Mouse (Mus musculus) liver, embryonic 11.5 days (tissue): ENCODE measurements around the gene Mid1ip1. TPM values are rescaled to one million over a fixed set of nuclear protein-coding genes. Genes with fewer than 3 reads are reported as not detected.

Source experiments
- ATAC-seq: fragments of 200-750 bp; cut with Nextera tagmentation; replicated peaks from 2 replicates; pipeline ENCODE4 v1.8.0; 2017; ENCODE audit warnings: moderate number of reproducible peaks, mild to moderate bottlenecking, moderate TSS enrichment, moderate library complexity; ENCODE audit not compliant: low FRiP score
- DNase-seq: peaks from one replicate; pipeline ENCODE4 v3.0.0-alpha.2; 2017; ENCODE audit warnings: low spot score
- H3K27ac ChIP-seq: fragments of 300-500 bp; sonication (generic); 2 replicates; pipeline ENCODE4 v1.5.1; 2014; ENCODE audit warnings: mild to moderate bottlenecking, low read depth, low read length, control low read depth
- H3K27me3 ChIP-seq: fragments of 300-500 bp; sonication (generic); replicated peaks from 2 replicates; pipeline ENCODE4 v1.6.1; 2014; ENCODE audit warnings: low read length, mixed read lengths; ENCODE audit not compliant: control insufficient read depth, insufficient read depth
- H3K36me3 ChIP-seq: fragments of 300-500 bp; sonication (generic); 2 replicates; pipeline ENCODE4 v1.6.1; 2014; ENCODE audit warnings: mild to moderate bottlenecking, low read length, moderate library complexity, mixed read lengths; ENCODE audit not compliant: control insufficient read depth, insufficient read depth
- H3K4me1 ChIP-seq: fragments of 300-500 bp; sonication (generic); replicated peaks from 2 replicates; pipeline ENCODE4 v1.6.1; 2014; ENCODE audit warnings: low read length, mixed read lengths; ENCODE audit not compliant: control insufficient read depth, insufficient read depth
- H3K4me2 ChIP-seq: fragments of 300-500 bp; sonication (generic); 2 replicates; pipeline ENCODE4 v1.6.1; 2014; ENCODE audit warnings: mild to moderate bottlenecking, control low read depth, moderate library complexity
- H3K4me3 ChIP-seq: fragments of 300-500 bp; sonication (generic); 2 replicates; pipeline ENCODE4 v1.5.1; 2014; ENCODE audit warnings: low read depth, low read length, control low read depth
- H3K9ac ChIP-seq: fragments of 300-500 bp; sonication (generic); 2 replicates; pipeline ENCODE4 v1.6.1; 2014; ENCODE audit warnings: low read depth, low read length, control low read depth
- H3K9me3 ChIP-seq: fragments of 300-500 bp; sonication (generic); 2 replicates; pipeline ENCODE4 v1.6.1; 2016; ENCODE audit warnings: low read length, inconsistent platforms, mixed read lengths; ENCODE audit not compliant: control insufficient read depth
- WGBS: fragments of 180-500 bp; shearing (Covaris S2); extraction: QIAGEN DNeasy Blood & Tissue Kit; methylation state at CpG from one replicate; pipeline ENCODE4 v1.1.7; 2014; 5-methylcytosine and 5-hydroxymethylcytosine counted together
- polyA plus RNA-seq: library from polyadenylated mRNA; unstranded; fragments of >200 nt; fragmentation: Nextera tagmentation; extraction: Ambion mirVana; gene quantifications from 2 replicates; pipeline ENCODE4 v1.2.1, GENCODE M21; 2014

Gene Mid1ip1
- 34.6 and 38.6 TPM in 2 replicates for polyA plus RNA-seq

- Histone ChIP-seq H3K36me3 (no peaks in the 10 kb centered on the region), H3K27me3 (no peaks in the 10 kb centered on the region; the same call in 1 of the 2 replicates), H3K4me3 (peak within 1 kb of the TSS; percentile 65), H3K27ac (peak within 1 kb of the TSS; percentile 59; the same call in 1 of the 2 replicates), H3K9me3 (no peaks in the 10 kb centered on the region), H3K4me2 (peak within 1 kb of the TSS; percentile 71), H3K9ac (0 out of 2 replicates have a peak within 1 kb of the TSS, but pooled peaks have one; percentile 25), H3K4me1 (no peaks in the 10 kb centered on the region)
- DNase-seq (peak; percentile 61), ATAC-seq (peak; percentile 74)
- WGBS: 17% methylated on average over 12 of the region's 12 CpGs
Measured at GRCm38 (mm10) chrX:10714696-10715140, at the start of gene Mid1ip1. Gene Mid1ip1, plus strand, starts transcription at chrX:10715013.

GRCm38 (mm10) chrX:10694455-10695180 lies 20.2 kb upstream of the Mid1ip1 start:
- 87% methylated on average over 5 of the region's 5 CpGs for WGBS
- H3K27me3 ChIP-seq: no peaks in the 10 kb centered on the region
- H3K4me3 ChIP-seq: no peak overlapping the region
- H3K9me3 ChIP-seq: no peaks in the 10 kb centered on the region
- no peak overlapping the region for H3K4me2 ChIP-seq
- H3K27ac ChIP-seq: no peak overlapping the region
- DNase-seq (no peak), ATAC-seq (no peak)
- no peaks in the 10 kb centered on the region for H3K36me3 ChIP-seq
- H3K4me1 ChIP-seq: no peaks in the 10 kb centered on the region
- H3K9ac ChIP-seq: no peak overlapping the region

GRCm38 (mm10) chrX:10706728-10707127 lies 8.1 kb upstream of the Mid1ip1 start:
- Histone ChIP-seq H3K4me3 (no peak overlapping the region), H3K4me2 (no peak overlapping the region), H3K9ac (no peak overlapping the region), H3K36me3 (no peaks in the 10 kb centered on the region), H3K4me1 (no peaks in the 10 kb centered on the region), H3K27ac (no peak overlapping the region), H3K27me3 (no peaks in the 10 kb centered on the region), H3K9me3 (no peaks in the 10 kb centered on the region)
- DNase-seq (no peak), ATAC-seq (no peak)
- 73% methylated on average over 3 of the region's 3 CpGs for WGBS

GRCm38 (mm10) chrX:10713839-10714637 lies 775 bp upstream of the Mid1ip1 start:
- H3K4me2 ChIP-seq: peak overlapping the region; percentile 71
- no peaks in the 10 kb centered on the region; the same call in 1 of the 2 replicates for H3K27me3 ChIP-seq
- DNase-seq (no peak), ATAC-seq (no peak)
- no peaks in the 10 kb centered on the region for H3K9me3 ChIP-seq
- H3K9ac ChIP-seq: 0 out of 2 replicates have a peak overlapping the region, but pooled peaks have one; percentile 7
- H3K36me3 ChIP-seq: no peaks in the 10 kb centered on the region
- H3K27ac ChIP-seq: peak overlapping the region; percentile 59; the same call in 1 of the 2 replicates
- peak overlapping the region; percentile 26 for H3K4me3 ChIP-seq
- H3K4me1 ChIP-seq: no peaks in the 10 kb centered on the region
- 30% methylated on average over 11 of the region's 11 CpGs for WGBS

- H3K4me2 ChIP-seq: peak overlapping the region; percentile 71
- H3K4me1 ChIP-seq: peaks cover 6% of the 10 kb centered on the region
- H3K9me3 ChIP-seq: no peaks in the 10 kb centered on the region
- H3K27me3 ChIP-seq: no peaks in the 10 kb centered on the region; the same call in 1 of the 2 replicates
- H3K4me3 ChIP-seq: peak overlapping the region; percentile 65
- 7% methylated on average over 49 of the region's 50 CpGs for WGBS
- H3K9ac ChIP-seq: peak overlapping the region; percentile 79
- H3K36me3 ChIP-seq: no peaks in the 10 kb centered on the region
- peak; percentile 90 for ATAC-seq
- peak overlapping the region; percentile 78 for H3K27ac ChIP-seq
- DNase-seq: peak; percentile 79
Measured at GRCm38 (mm10) chrX:10716917-10717763, 2.3 kb downstream of the Mid1ip1 start.

GRCm38 (mm10) chrX:10718021-10718837 lies 3.4 kb downstream of the Mid1ip1 start:
- peak; percentile 60 for DNase-seq
- peak; percentile 15; the same call in 1 of the 2 replicates for ATAC-seq
- peak overlapping the region; percentile 79 for H3K9ac ChIP-seq
- H3K36me3 ChIP-seq: no peaks in the 10 kb centered on the region
- H3K4me2 ChIP-seq: peak overlapping the region; percentile 71
- peak overlapping the region; percentile 65 for H3K4me3 ChIP-seq
- H3K4me1 ChIP-seq: peaks cover 6% of the 10 kb centered on the region
- peak overlapping the region; percentile 78 for H3K27ac ChIP-seq
- no peaks in the 10 kb centered on the region; the same call in 1 of the 2 replicates for H3K27me3 ChIP-seq
- H3K9me3 ChIP-seq: no peaks in the 10 kb centered on the region
- WGBS: 10% methylated on average over 61 of the region's 61 CpGs

GRCm38 (mm10) chrX:10718838-10719539 lies 4.2 kb downstream of the Mid1ip1 start:
- H3K27me3 ChIP-seq: no peaks in the 10 kb centered on the region; the same call in 1 of the 2 replicates
- peak overlapping the region; percentile 65 for H3K4me3 ChIP-seq
- H3K9me3 ChIP-seq: no peaks in the 10 kb centered on the region
- H3K4me2 ChIP-seq: peak overlapping the region; percentile 71
- peaks cover 6% of the 10 kb centered on the region for H3K4me1 ChIP-seq
- H3K36me3 ChIP-seq: no peaks in the 10 kb centered on the region
- peak overlapping the region; percentile 79 for H3K9ac ChIP-seq
- WGBS: 16% methylated on average over 22 of the region's 22 CpGs
- H3K27ac ChIP-seq: peak overlapping the region; percentile 78
- DNase-seq (no peak), ATAC-seq (peak; percentile 58)
